In the genomic region with DNA sequence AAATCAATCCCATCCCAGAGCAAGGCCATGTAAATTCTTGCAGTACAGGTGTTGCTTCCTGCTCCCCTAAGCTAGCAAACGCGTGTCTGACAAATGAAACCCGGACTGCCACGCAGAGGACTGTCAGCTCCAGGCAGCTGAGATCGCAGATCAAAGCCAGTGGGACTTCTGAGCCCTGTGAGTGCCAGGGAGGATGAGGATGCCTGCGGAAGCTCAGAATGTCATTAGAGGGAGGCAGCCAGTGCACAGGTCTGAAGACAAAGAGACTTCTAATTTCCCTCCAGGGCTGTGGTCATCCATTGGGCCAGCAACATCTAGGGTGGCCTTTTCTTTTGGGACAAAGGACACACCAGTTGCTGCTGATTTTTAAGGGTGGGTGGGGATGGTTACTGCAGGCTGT, we compare ENCODE assay signal across 12 mouse cellular contexts. TPM values are rescaled to one million over a fixed set of nuclear protein-coding genes. Genes with fewer than 3 reads are reported as not detected.
DNase-seq lines count a peak whose midpoint lies in the region; ATAC-seq and TF ChIP-seq lines count a peak whose summit lies in the region.
"Had no signal": no experiment of that assay in that cellular context is flagged by ENCODE, and none has a peak within 500 bp of the region (broad histone marks: within the 10 kb centered on the region; RNA-seq: fewer than 3 reads in every experiment).

No protein-coding gene starts in this region.

- H3K4me2 ChIP-seq in heart, embryonic 15.5 days, result peak overlapping the region; percentile 42
- H3K4me2 ChIP-seq in embryonic facial prominence, embryonic 11.5 days (ENCODE audit: low read depth, low read length), result no peak overlapping the region
- peak overlapping the region; percentile 25; the same call in 1 of the 2 replicates for H3K4me2 ChIP-seq in hindbrain, postnatal 0 days (ENCODE audit: low read depth, low read length)
- peak overlapping the region; percentile 7; the same call in 1 of the 2 replicates for H3K4me2 ChIP-seq in neural tube, embryonic 11.5 days (ENCODE audit: low read depth)
- H3K4me2 ChIP-seq: kidney, embryonic 15.5 days had no signal

- H3K27me3 ChIP-seq in heart, embryonic 15.5 days, result peaks cover 91% of the 10 kb centered on the region
- peaks cover 55% of the 10 kb centered on the region for H3K27me3 ChIP-seq in embryonic facial prominence, embryonic 11.5 days (ENCODE audit: control insufficient read depth, insufficient read depth, low read length)
- peaks cover 42% of the 10 kb centered on the region for H3K27me3 ChIP-seq in hindbrain, postnatal 0 days (ENCODE audit: insufficient read depth, low read length)
- H3K27me3 ChIP-seq in neural tube, embryonic 11.5 days (ENCODE audit: control insufficient read depth, insufficient read depth, low read length), result peaks cover 62% of the 10 kb centered on the region
- H3K27me3 ChIP-seq: CH12.LX had no signal

- no peaks in the 10 kb centered on the region for H3K9me3 ChIP-seq in heart, embryonic 15.5 days (replicated peaks)
- no peaks in the 10 kb centered on the region for H3K9me3 ChIP-seq in embryonic facial prominence, embryonic 11.5 days (replicated peaks; ENCODE audit: control insufficient read depth, low read length)
- H3K9me3 ChIP-seq in hindbrain, postnatal 0 days (ENCODE audit: low read length), result no peaks in the 10 kb centered on the region
- H3K9me3 ChIP-seq in neural tube, embryonic 11.5 days (ENCODE audit: control insufficient read depth, low read length), result no peaks in the 10 kb centered on the region
- H3K9me3 ChIP-seq: kidney, embryonic 15.5 days had no signal

- no peaks in the 10 kb centered on the region for H3K36me3 ChIP-seq in heart, embryonic 15.5 days
- H3K36me3 ChIP-seq in embryonic facial prominence, embryonic 11.5 days (replicated peaks; ENCODE audit: control insufficient read depth, insufficient read depth, low read depth, low read length), result no peaks in the 10 kb centered on the region
- H3K36me3 ChIP-seq in hindbrain, postnatal 0 days (ENCODE audit: insufficient read depth, low read length), result no peaks in the 10 kb centered on the region
- no peaks in the 10 kb centered on the region for H3K36me3 ChIP-seq in neural tube, embryonic 11.5 days (ENCODE audit: control insufficient read depth, insufficient read depth, low read length)
- H3K36me3 ChIP-seq: kidney, embryonic 15.5 days had no signal

- H3K9ac ChIP-seq in heart, embryonic 15.5 days, result no peak overlapping the region
- H3K9ac ChIP-seq in embryonic facial prominence, embryonic 11.5 days (replicated peaks; ENCODE audit: low read length), result no peak overlapping the region
- no peak overlapping the region for H3K9ac ChIP-seq in hindbrain, postnatal 0 days (replicated peaks; ENCODE audit: low read length)
- H3K9ac ChIP-seq in neural tube, embryonic 11.5 days (ENCODE audit: low read length), result no peak overlapping the region
- H3K9ac ChIP-seq: kidney, embryonic 15.5 days had no signal

- no peak overlapping the region for H3K27ac ChIP-seq in heart, embryonic 15.5 days
- H3K27ac ChIP-seq in embryonic facial prominence, embryonic 11.5 days (replicated peaks; ENCODE audit: low read depth, low read length), result no peak overlapping the region
- H3K27ac ChIP-seq in hindbrain, postnatal 0 days, result no peak overlapping the region
- no peak overlapping the region for H3K27ac ChIP-seq in neural tube, embryonic 11.5 days (ENCODE audit: low read depth, low read length)
- H3K27ac ChIP-seq: kidney, embryonic 15.5 days; macrophage had no signal

- under 1% methylated on average over 6 of the region's 6 CpGs for WGBS in heart, embryonic 15.5 days
- WGBS in embryonic facial prominence, embryonic 11.5 days, result 0% methylated on average over 6 of the region's 6 CpGs
- 4% methylated on average over 6 of the region's 6 CpGs for WGBS in hindbrain, postnatal 0 days
- under 1% methylated on average over 6 of the region's 6 CpGs for WGBS in neural tube, embryonic 11.5 days

- peaks cover 15% of the 10 kb centered on the region for H3K4me1 ChIP-seq in heart, embryonic 15.5 days (replicated peaks)
- H3K4me1 ChIP-seq in embryonic facial prominence, embryonic 11.5 days (ENCODE audit: control insufficient read depth, insufficient read depth, low read length), result no peaks in the 10 kb centered on the region
- no peaks in the 10 kb centered on the region for H3K4me1 ChIP-seq in hindbrain, postnatal 0 days (ENCODE audit: insufficient read depth, low read length)
- H3K4me1 ChIP-seq in neural tube, embryonic 11.5 days (ENCODE audit: control insufficient read depth, insufficient read depth, low read length), result peaks cover 7% of the 10 kb centered on the region

- peak overlapping the region; percentile 25 for H3K4me3 ChIP-seq in heart, embryonic 15.5 days
- H3K4me3 ChIP-seq in embryonic facial prominence, embryonic 11.5 days (ENCODE audit: low read depth, low read length), result no peak overlapping the region
- peak overlapping the region; percentile 6; the same call in 1 of the 2 replicates for H3K4me3 ChIP-seq in hindbrain, postnatal 0 days (ENCODE audit: low read length)
- no peak overlapping the region for H3K4me3 ChIP-seq in neural tube, embryonic 11.5 days (ENCODE audit: low read depth, low read length)
- H3K4me3 ChIP-seq: kidney, embryonic 15.5 days had no signal

- DNase-seq in heart, postnatal 4 days, result no peak
- DNase-seq in embryonic facial prominence, embryonic 11.5 days (ENCODE audit: low spot score), result peak; percentile 9
- no peak for DNase-seq in hindbrain, postnatal 0 days (ENCODE audit: low spot score)
- DNase-seq in neural tube, embryonic 11.5 days (ENCODE audit: low spot score), result peak; percentile 18
- no peak for DNase-seq in frontal cortex, postnatal 10 days (ENCODE audit: low spot score in 2 of 2)
- no peak for DNase-seq in layer of hippocampus, adult 9-10 months (ENCODE audit: low spot score)
- DNase-seq: adrenal gland, postnatal 14 days had no signal

- ATAC-seq in heart, embryonic 15.5 days (replicated peaks; ENCODE audit: insufficient number of reproducible peaks, insufficient read depth, low FRiP score, low read depth), result no peak
- no peak for ATAC-seq in embryonic facial prominence, embryonic 11.5 days (replicated peaks; ENCODE audit: insufficient number of reproducible peaks, low FRiP score, low TSS enrichment, low read depth)
- ATAC-seq in hindbrain, postnatal 0 days, result no peak
- ATAC-seq in neural tube, embryonic 11.5 days (ENCODE audit: insufficient read depth, low FRiP score, low TSS enrichment), result no peak

- TF ChIP-seq CTCF in hindbrain, postnatal 0 days (IDR thresholded peaks at IDR 0.05; ENCODE audit: low read depth), result no peak

RNA-seq across cellular contexts. Expression of gene Irx1, which starts 4.8 kb away (rescaled TPM):
- polyA plus RNA-seq in heart, embryonic 15.5 days (2015; fragmentation: Nextera tagmentation; extraction: Ambion mirVana), result 1.9 and 2.0 TPM in 2 replicates
- 10 to 100 TPM; 10.2 to 12.4 TPM for total RNA-seq in heart, postnatal 4 days (2021)
- 2.2 and 2.4 TPM in 2 replicates for polyA plus RNA-seq in embryonic facial prominence, embryonic 11.5 days (2014; fragmentation: Nextera tagmentation; extraction: Ambion mirVana)
- 69.9 and 83.6 TPM in 2 replicates for total RNA-seq in hindbrain, postnatal 0 days (2014; rRNA removed)
- polyA plus RNA-seq in hindbrain, postnatal 0 days (2015; fragmentation: Nextera tagmentation; extraction: Ambion mirVana), result 6.2 and 8.2 TPM in 2 replicates
- 1.9 and 2.4 TPM in 2 replicates for polyA plus RNA-seq in neural tube, embryonic 11.5 days (2014; fragmentation: Nextera tagmentation; extraction: Ambion mirVana)
- total RNA-seq: CH12.LX had no signal
- polyA plus RNA-seq: macrophage; small intestine, adult 2 months had no signal

Comparison
In these comparisons a context has a peak if more than half of its experiments do, and no peak if none do; other contexts are left out.
1. H3K4me3 ChIP-seq: peak in heart, embryonic 15.5 days (single experiment) and hindbrain, postnatal 0 days (single experiment); none in embryonic facial prominence, embryonic 11.5 days (single experiment) and neural tube, embryonic 11.5 days (single experiment).
2. DNase-seq: peak in embryonic facial prominence, embryonic 11.5 days (single experiment) and neural tube, embryonic 11.5 days (single experiment); none in heart, postnatal 4 days (single experiment), hindbrain, postnatal 0 days (single experiment), frontal cortex, postnatal 10 days (0 of 2) and layer of hippocampus, adult 9-10 months (single experiment).